Comparison of ENCODE assay signal across 8 mouse cellular contexts in genomic region chr8:10414684-10415212, GRCm38 (mm10).
DNase-seq lines count a peak whose midpoint lies in the region; ATAC-seq and TF ChIP-seq lines count a peak whose summit lies in the region.

No protein-coding gene starts in this region.

- H3K36me3 ChIP-seq in E14TG2a.4 (ENCODE audit: insufficient read depth, low read length): no peaks in the 10 kb centered on the region

- DNase-seq in adrenal gland, adult 2 months: peak; percentile 76
- peak; percentile 83 for DNase-seq in embryo, embryonic 9.5 days (ENCODE audit: extremely low spot score)
- peak; percentile 69 to 78 for DNase-seq in heart, postnatal 14 days
- peak; percentile 44 to 76 for DNase-seq in layer of hippocampus, adult 8-10 months (ENCODE audit: low spot score in 2 of 2)
- peak; percentile 79 for DNase-seq in lung, postnatal 14 days
- DNase-seq in right cerebral cortex, adult 18-20 months: peak; percentile 75

- intact Hi-C loops in heart, postnatal 14 days (cut with DNase I): loop anchor here (1.0 kb wide), 1 partner anchor 773 kb away; no protein-coding TSS in a partner anchor

- 0 out of 2 replicates have a peak, but pooled peaks cover 8% of the 10 kb centered on the region for H3K27me3 ChIP-seq in E14TG2a.4 (ENCODE audit: insufficient read depth, low read length)

- ATAC-seq in erythroblast, adult 5-6 weeks (replicated peaks; ENCODE audit: low FRiP score, poor library complexity, severe bottlenecking): no peak

- peak; percentile 87 for TF ChIP-seq CTCF in E14TG2a.4 (conservative IDR thresholded peaks at IDR 0.05; ENCODE audit: low read length)

- H3K9me3 ChIP-seq in E14TG2a.4 (ENCODE audit: low read length): no peaks in the 10 kb centered on the region

- no peaks in the 10 kb centered on the region for H3K4me1 ChIP-seq in E14TG2a.4 (replicated peaks; ENCODE audit: low read depth, low read length)

- no peak overlapping the region for H3K4me3 ChIP-seq in E14TG2a.4 (replicated peaks; ENCODE audit: low read length)
